Mouse (Mus musculus) cortical plate, adult 2 months (tissue): ENCODE results near the gene Myo7a. TPM values are rescaled to one million over a fixed set of nuclear protein-coding genes. Genes with fewer than 3 reads are reported as not detected.

Experiments
- H3K27ac ChIP-seq: fragments of 200-500 bp; 2 replicates; pipeline ENCODE4 v1.5.1; 2012; ENCODE audit warnings: low read length, control low read depth, inconsistent platforms; ENCODE audit not compliant: insufficient read depth
- H3K4me1 ChIP-seq: fragments of 200-500 bp; 2 replicates; pipeline ENCODE4 v1.6.1; 2011; ENCODE audit warnings: low read length; ENCODE audit not compliant: control insufficient read depth, insufficient read depth
- H3K4me3 ChIP-seq: fragments of 200-500 bp; 2 replicates; pipeline ENCODE4 v1.5.1; 2011; ENCODE audit warnings: mild to moderate bottlenecking, low read length, control low read depth; ENCODE audit not compliant: insufficient read depth
- CTCF ChIP-seq: fragments of 200-500 bp; IDR thresholded peaks from 2 replicates; pipeline ENCODE4 v1.5.1; 2011; ENCODE audit warnings: mild to moderate bottlenecking, control low read depth, low read length; ENCODE audit not compliant: insufficient read depth; ENCODE audit errors: extremely low read depth
- POLR2A ChIP-seq: fragments of 200-500 bp; IDR thresholded peaks from 2 replicates; pipeline ENCODE4 v1.6.1; 2011; ENCODE audit warnings: mild to moderate bottlenecking, low read length, control low read depth; ENCODE audit not compliant: insufficient read depth; ENCODE audit errors: extremely low read depth
- polyA plus RNA-seq: library from polyadenylated mRNA; depleted of rRNA; stranded (reverse); fragments of >200 nt; gene quantifications from 2 replicates; pipeline ENCODE4 v1.2.3, GENCODE M21; 2012

Myo7a gene
- polyA plus RNA-seq, 1 experiment, result 20.3 TPM

GRCm38 (mm10) chr7:98108636-98109430, 10.5 kb downstream of the Myo7a start:
- TF ChIP-seq POLR2A, result no peak
- TF ChIP-seq CTCF, result no peak
- H3K4me1 ChIP-seq, result 0 out of 2 replicates have a peak, but pooled peaks cover 1% of the 10 kb centered on the region
- H3K27ac ChIP-seq, result no peak overlapping the region
- H3K4me3 ChIP-seq, result no peak overlapping the region

- TF ChIP-seq POLR2A (no peak), CTCF (no peak)
- Histone ChIP-seq H3K27ac (no peak overlapping the region), H3K4me1 (0 out of 2 replicates have a peak, but pooled peaks cover 1% of the 10 kb centered on the region), H3K4me3 (no peak overlapping the region)
Measured at GRCm38 (mm10) chr7:98106272-98106671, 13.1 kb downstream of the Myo7a start.

- TF ChIP-seq POLR2A, result no peak
- TF ChIP-seq CTCF, result no peak
Measured at GRCm38 (mm10) chr7:98104481-98105435, 14.6 kb downstream of the Myo7a start.

GRCm38 (mm10) chr7:98103942-98104292, 15.4 kb downstream of the Myo7a start:
- Histone ChIP-seq H3K27ac (no peak overlapping the region), H3K4me3 (no peak overlapping the region), H3K4me1 (0 out of 2 replicates have a peak, but pooled peaks cover 1% of the 10 kb centered on the region)
- no peak for TF ChIP-seq CTCF
- no peak for TF ChIP-seq POLR2A

More at GRCm38 (mm10) chr7:98104481-98105435, 14.6 kb downstream of the Myo7a start:
- Histone ChIP-seq H3K27ac (no peak overlapping the region), H3K4me1 (0 out of 2 replicates have a peak, but pooled peaks cover 1% of the 10 kb centered on the region), H3K4me3 (no peak overlapping the region)

- Histone ChIP-seq H3K4me1 (0 out of 2 replicates have a peak, but pooled peaks cover 1% of the 10 kb centered on the region), H3K4me3 (peak overlapping the region; percentile 29), H3K27ac (no peak overlapping the region; the same call in 1 of the 2 replicates)
- TF ChIP-seq CTCF (peak; percentile 65), POLR2A (no peak)
Measured at GRCm38 (mm10) chr7:98103002-98103941, 16.1 kb downstream of the Myo7a start.

GRCm38 (mm10) chr7:98102488-98102887, 16.8 kb downstream of the Myo7a start:
- no peak overlapping the region; the same call in 1 of the 2 replicates for H3K4me3 ChIP-seq
- H3K27ac ChIP-seq, result no peak overlapping the region
- no peak for TF ChIP-seq POLR2A
- TF ChIP-seq CTCF, result no peak
- H3K4me1 ChIP-seq, result 0 out of 2 replicates have a peak, but pooled peaks cover 1% of the 10 kb centered on the region

- Histone ChIP-seq H3K4me1 (no peaks in the 10 kb centered on the region), H3K27ac (no peak overlapping the region), H3K4me3 (no peak overlapping the region)
- no peak for TF ChIP-seq CTCF
- no peak for TF ChIP-seq POLR2A
Measured at GRCm38 (mm10) chr7:98097557-98097956, 21.8 kb downstream of the Myo7a start.

GRCm38 (mm10) chr7:98095852-98096251, 23.5 kb downstream of the Myo7a start:
- TF ChIP-seq POLR2A, result no peak
- no peak for TF ChIP-seq CTCF

GRCm38 (mm10) chr7:98086346-98086745, 33.0 kb downstream of the Myo7a start:
- Histone ChIP-seq H3K27ac (no peak overlapping the region), H3K4me1 (no peaks in the 10 kb centered on the region), H3K4me3 (no peak overlapping the region)
- TF ChIP-seq CTCF (peak; percentile 49), POLR2A (no peak)

More at GRCm38 (mm10) chr7:98095852-98096251, 23.5 kb downstream of the Myo7a start:
- H3K27ac ChIP-seq, result no peak overlapping the region
- no peak overlapping the region for H3K4me3 ChIP-seq
- H3K4me1 ChIP-seq, result no peaks in the 10 kb centered on the region
